Mouse (Mus musculus): ENCODE measurements around the gene Add3. TPM values are rescaled to one million over a fixed set of nuclear protein-coding genes. Genes with fewer than 3 reads are reported as not detected.

Gene Add3
- polyA plus RNA-seq, 2 experiments = 53.0 to 89.5 TPM

DNA sequence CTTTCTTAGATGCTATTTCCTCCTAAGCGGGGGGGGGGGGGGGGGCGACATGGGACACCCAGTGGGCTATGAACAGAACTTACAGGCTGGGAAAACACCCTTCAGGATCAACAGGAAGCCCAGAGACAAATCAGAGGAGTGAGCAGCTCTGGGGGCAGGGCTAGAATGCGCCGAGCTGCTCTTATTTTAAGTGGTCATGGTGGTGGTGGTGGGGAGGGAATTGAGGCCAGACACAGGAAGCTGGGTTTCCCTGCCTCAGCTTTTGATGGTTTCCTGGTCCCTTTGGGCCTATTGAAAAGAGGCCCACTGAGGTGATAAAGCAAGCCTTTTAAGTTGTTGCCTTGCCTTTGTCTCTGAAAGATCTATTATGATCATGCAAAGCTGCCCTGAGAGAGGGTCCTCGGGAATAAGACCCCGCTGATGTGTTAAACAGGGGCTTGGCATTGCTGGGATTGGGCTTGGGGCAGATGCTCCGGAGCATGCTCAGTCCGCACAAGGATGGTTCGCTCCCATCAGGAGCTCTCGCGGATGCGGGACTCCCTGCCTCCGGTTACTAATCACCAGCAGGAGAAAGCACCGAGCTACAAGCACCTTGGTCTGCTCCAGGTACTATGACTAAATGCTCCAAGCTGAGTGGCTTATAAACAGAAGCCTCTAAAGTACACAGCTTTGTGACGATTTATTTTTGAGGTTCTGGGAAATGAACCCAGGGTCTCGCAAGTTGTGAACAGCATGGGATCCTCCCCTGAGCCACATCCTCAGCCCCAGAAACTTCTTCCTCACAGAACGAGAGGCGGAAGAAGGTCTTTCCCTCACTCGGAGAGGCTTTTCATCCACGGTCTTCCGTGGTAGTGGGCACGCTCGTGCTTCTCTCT lies 123.9 kb downstream of the Add3 start:
- ATAC-seq (ENCODE audit: low FRiP score, low read depth) (peak; percentile 34; the same call in 1 of the 2 replicates), DNase-seq (ENCODE audit: low spot score) (no peak)
- TF ChIP-seq POLR2A (IDR thresholded peaks at IDR 0.05; ENCODE audit: borderline replicate concordance, extremely low read depth, insufficient read depth, insufficient read length) = no peak
- Histone ChIP-seq H3K9ac (ENCODE audit: low read depth, low read length, severe bottlenecking) (no peak overlapping the region), H3K4me3 (replicated peaks; ENCODE audit: low read length) (no peak overlapping the region), H3K27me3 (ENCODE audit: control insufficient read depth, insufficient read depth, low read length) (no peaks in the 10 kb centered on the region), H3K4me1 (ENCODE audit: control insufficient read depth, insufficient read depth, low read length) (peaks cover 8% of the 10 kb centered on the region), H3K9me3 (ENCODE audit: control insufficient read depth, low read length) (no peaks in the 10 kb centered on the region), H3K4me2 (replicated peaks; ENCODE audit: low read depth, low read length, severe bottlenecking) (peak overlapping the region; percentile 13), H3K36me3 (ENCODE audit: control insufficient read depth, insufficient read depth, low read length) (no peaks in the 10 kb centered on the region), H3K27ac (replicated peaks; ENCODE audit: low read depth, low read length) (no peak overlapping the region)
- 36% methylated on average over 23 of the region's 23 CpGs for WGBS

DNA sequence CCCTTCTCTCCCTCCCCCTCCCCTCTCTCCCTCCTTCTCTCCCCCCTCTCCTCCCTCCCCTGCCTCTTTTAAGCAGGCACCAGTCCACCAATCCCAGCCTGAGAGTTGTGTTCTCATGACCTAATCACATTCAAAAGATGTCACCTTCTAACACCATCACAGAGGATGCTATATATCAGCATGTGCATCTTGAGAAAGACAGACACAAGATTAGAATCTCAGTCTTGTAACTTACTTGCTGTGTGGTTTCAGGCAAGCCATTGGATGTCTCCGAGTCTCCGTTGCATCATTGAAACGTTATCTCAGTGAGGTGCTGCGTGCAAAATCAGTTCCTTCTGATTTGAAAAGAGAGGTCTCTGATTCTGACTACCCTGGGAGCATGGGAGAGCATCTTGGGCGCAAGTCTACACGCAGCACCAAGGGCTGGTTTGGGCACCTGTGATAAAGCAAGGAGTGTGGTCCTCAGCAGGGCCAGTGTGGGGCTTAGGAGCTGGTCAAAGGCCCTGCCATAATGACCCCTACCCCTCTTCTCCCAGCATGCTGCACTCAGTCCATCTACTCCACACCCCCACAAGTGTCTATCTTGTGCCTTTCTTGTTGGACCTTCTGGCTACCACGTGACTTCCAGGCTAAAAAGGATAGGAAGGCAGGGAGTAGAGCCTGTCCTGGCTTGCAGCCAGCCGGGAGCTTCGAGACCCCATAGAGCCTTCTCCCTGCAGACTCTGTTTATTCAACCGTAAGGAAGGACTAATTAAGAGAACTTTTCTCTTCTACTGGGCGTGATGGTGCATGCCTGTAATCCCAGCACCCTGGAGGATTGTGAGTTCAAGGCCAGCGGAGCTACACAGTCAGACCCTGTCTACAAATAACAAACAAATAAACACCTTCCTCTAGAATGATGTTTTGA lies 124.8 kb downstream of the Add3 start:
- Histone ChIP-seq H3K9ac (ENCODE audit: low read depth, low read length, severe bottlenecking) (no peak overlapping the region), H3K9me3 (ENCODE audit: control insufficient read depth, low read length) (no peaks in the 10 kb centered on the region), H3K27ac (replicated peaks; ENCODE audit: low read depth, low read length) (no peak overlapping the region), H3K27me3 (ENCODE audit: control insufficient read depth, insufficient read depth, low read length) (no peaks in the 10 kb centered on the region), H3K36me3 (ENCODE audit: control insufficient read depth, insufficient read depth, low read length) (no peaks in the 10 kb centered on the region), H3K4me1 (ENCODE audit: control insufficient read depth, insufficient read depth, low read length) (peaks cover 8% of the 10 kb centered on the region), H3K4me3 (replicated peaks; ENCODE audit: low read length) (no peak overlapping the region), H3K4me2 (replicated peaks; ENCODE audit: low read depth, low read length, severe bottlenecking) (no peak overlapping the region)
- 61% methylated on average over 12 of the region's 12 CpGs for WGBS
- ATAC-seq (ENCODE audit: low FRiP score, low read depth) (no peak), DNase-seq (ENCODE audit: low spot score) (peak; percentile 38)
- TF ChIP-seq POLR2A (IDR thresholded peaks at IDR 0.05; ENCODE audit: borderline replicate concordance, extremely low read depth, insufficient read depth, insufficient read length) = no peak

DNA sequence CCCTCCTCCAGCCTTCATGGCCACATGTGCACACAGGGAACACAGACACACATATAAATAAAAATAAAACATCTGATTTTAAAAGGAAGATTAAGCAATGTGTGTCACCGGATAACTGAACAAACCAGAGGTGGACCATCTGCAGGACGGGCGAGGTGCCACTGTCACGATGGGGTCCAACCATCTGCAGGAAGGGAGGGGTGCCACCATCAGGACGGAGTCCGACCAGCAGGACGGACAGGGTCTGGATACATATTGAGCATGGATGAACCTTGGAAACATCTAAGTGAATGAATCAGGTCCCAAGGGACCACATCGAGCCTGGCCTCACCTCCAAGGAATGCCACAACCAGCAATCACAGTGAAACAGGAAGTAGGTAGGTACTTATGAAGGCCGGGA lies 127.1 kb downstream of the Add3 start:
- no peak for ATAC-seq (ENCODE audit: low FRiP score, low read depth)

DNA sequence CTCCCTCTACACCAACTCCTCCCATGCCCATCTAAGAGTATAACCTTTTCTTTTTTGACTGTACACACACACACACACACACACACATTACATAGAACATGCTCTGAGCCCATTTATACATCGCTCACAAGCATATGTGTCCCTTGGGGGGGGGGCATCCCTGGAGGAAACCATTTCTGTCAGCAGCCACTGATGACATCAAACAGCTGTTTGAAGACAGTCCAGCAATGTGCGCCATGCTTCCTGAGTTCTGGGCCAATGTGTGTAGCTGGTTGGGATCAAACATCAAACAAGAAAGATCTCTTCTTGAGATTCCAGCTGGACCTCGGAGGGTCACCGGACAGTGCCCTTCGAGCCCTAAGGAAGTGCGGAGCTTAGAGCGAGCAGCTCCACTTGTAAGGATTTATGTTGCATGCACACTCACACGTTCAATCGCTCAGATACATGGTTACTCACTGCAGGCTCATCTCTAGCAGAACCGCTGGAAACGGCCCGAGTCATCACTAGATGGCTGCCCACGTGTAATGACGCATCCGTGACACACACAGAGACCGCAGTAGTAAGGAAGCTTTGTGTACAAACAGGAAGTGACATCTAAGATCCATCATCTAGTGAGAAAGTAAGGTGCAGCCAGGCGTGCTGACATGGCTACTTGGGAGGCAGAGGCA lies 132.9 kb downstream of the Add3 start:
- DNase-seq (ENCODE audit: low spot score) (no peak), ATAC-seq (ENCODE audit: low FRiP score, low read depth) (no peak)
- no peak for TF ChIP-seq POLR2A (IDR thresholded peaks at IDR 0.05; ENCODE audit: borderline replicate concordance, extremely low read depth, insufficient read depth, insufficient read length)
- no peak overlapping the region for H3K9ac ChIP-seq (ENCODE audit: low read depth, low read length, severe bottlenecking)
- no peaks in the 10 kb centered on the region for H3K9me3 ChIP-seq (ENCODE audit: control insufficient read depth, low read length)
- H3K4me2 ChIP-seq (replicated peaks; ENCODE audit: low read depth, low read length, severe bottlenecking) = no peak overlapping the region
- H3K36me3 ChIP-seq (ENCODE audit: control insufficient read depth, insufficient read depth, low read length) = no peaks in the 10 kb centered on the region
- 0 out of 2 replicates have a peak, but pooled peaks cover 3% of the 10 kb centered on the region for H3K4me1 ChIP-seq (ENCODE audit: control insufficient read depth, insufficient read depth, low read length)
- WGBS = 91% methylated on average over 17 of the region's 17 CpGs
- H3K4me3 ChIP-seq (replicated peaks; ENCODE audit: low read length) = no peak overlapping the region
- no peak overlapping the region for H3K27ac ChIP-seq (replicated peaks; ENCODE audit: low read depth, low read length)
- H3K27me3 ChIP-seq (ENCODE audit: control insufficient read depth, insufficient read depth, low read length) = no peaks in the 10 kb centered on the region

More for the DNA sequence above, 127.1 kb downstream of the Add3 start:
- WGBS = 91% methylated on average over 9 of the region's 9 CpGs
- DNase-seq (ENCODE audit: low spot score) = no peak
- H3K27me3 ChIP-seq (ENCODE audit: control insufficient read depth, insufficient read depth, low read length) = no peaks in the 10 kb centered on the region
- no peaks in the 10 kb centered on the region for H3K9me3 ChIP-seq (ENCODE audit: control insufficient read depth, low read length)
- H3K9ac ChIP-seq (ENCODE audit: low read depth, low read length, severe bottlenecking) = no peak overlapping the region
- peaks cover 8% of the 10 kb centered on the region for H3K4me1 ChIP-seq (ENCODE audit: control insufficient read depth, insufficient read depth, low read length)
- H3K36me3 ChIP-seq (ENCODE audit: control insufficient read depth, insufficient read depth, low read length) = no peaks in the 10 kb centered on the region
- H3K27ac ChIP-seq (replicated peaks; ENCODE audit: low read depth, low read length) = no peak overlapping the region
- TF ChIP-seq POLR2A (IDR thresholded peaks at IDR 0.05; ENCODE audit: borderline replicate concordance, extremely low read depth, insufficient read depth, insufficient read length) = no peak
- H3K4me2 ChIP-seq (replicated peaks; ENCODE audit: low read depth, low read length, severe bottlenecking) = no peak overlapping the region
- no peak overlapping the region for H3K4me3 ChIP-seq (replicated peaks; ENCODE audit: low read length)
